Mouse (Mus musculus): ENCODE measurements around the gene Alkbh7. TPM values are rescaled to one million over a fixed set of nuclear protein-coding genes. Genes with fewer than 3 reads are reported as not detected.

The Alkbh7 gene
- polyA plus RNA-seq, 1 experiment from 2014 or later, result 41.3 TPM

GRCm38 (mm10) chr17:57041554-57041953 lies 44.4 kb downstream of the Alkbh7 start, which contains the start of gene Slc25a41:
Gene Slc25a41 (minus strand): TSS chr17:57041654.
- H3K27me3 ChIP-seq (ENCODE audit: control insufficient read depth, insufficient read depth, low read depth, low read length), result peaks cover 2% of the 10 kb centered on the region; the same call in 1 of the 2 replicates
- H3K36me3 ChIP-seq (ENCODE audit: control insufficient read depth, insufficient read depth, low read length), result no peaks in the 10 kb centered on the region
- H3K9ac ChIP-seq (ENCODE audit: low read length), result no peak within 1 kb of the TSS
- H3K4me2 ChIP-seq (ENCODE audit: low read depth, low read length), result no peak within 1 kb of the TSS
- H3K4me3 ChIP-seq (ENCODE audit: low read length), result no peak within 1 kb of the TSS
- H3K9me3 ChIP-seq (ENCODE audit: control insufficient read depth, low read length), result no peaks in the 10 kb centered on the region
- no peaks in the 10 kb centered on the region for H3K4me1 ChIP-seq (replicated peaks; ENCODE audit: control insufficient read depth, insufficient read depth, low read length)
- no peak for ATAC-seq (ENCODE audit: low read depth)
- 68% methylated on average over 8 of the region's 8 CpGs for WGBS
- H3K27ac ChIP-seq (ENCODE audit: low read length), result no peak within 1 kb of the TSS

GRCm38 (mm10) chr17:57047406-57047805 lies 50.3 kb downstream of the Alkbh7 start:
- ATAC-seq (ENCODE audit: low read depth), result peak; percentile 53; the same call in 1 of the 2 replicates
- WGBS, result 28% methylated on average over 5 of the region's 5 CpGs

GRCm38 (mm10) chr17:57048816-57049215 lies 51.7 kb downstream of the Alkbh7 start:
- ATAC-seq (ENCODE audit: low read depth), result no peak
- H3K4me1 ChIP-seq (replicated peaks; ENCODE audit: control insufficient read depth, insufficient read depth, low read length), result no peaks in the 10 kb centered on the region
- H3K4me3 ChIP-seq (ENCODE audit: low read length), result no peak overlapping the region
- no peak overlapping the region for H3K27ac ChIP-seq (ENCODE audit: low read length)
- H3K4me2 ChIP-seq (ENCODE audit: low read depth, low read length), result no peak overlapping the region
- no peaks in the 10 kb centered on the region for H3K27me3 ChIP-seq (ENCODE audit: control insufficient read depth, insufficient read depth, low read depth, low read length)
- no peak overlapping the region for H3K9ac ChIP-seq (ENCODE audit: low read length)
- H3K36me3 ChIP-seq (ENCODE audit: control insufficient read depth, insufficient read depth, low read length), result no peaks in the 10 kb centered on the region
- WGBS, result 82% methylated on average over 3 of the region's 3 CpGs
- H3K9me3 ChIP-seq (ENCODE audit: control insufficient read depth, low read length), result no peaks in the 10 kb centered on the region

More at GRCm38 (mm10) chr17:57047406-57047805, 50.3 kb downstream of the Alkbh7 start:
- H3K9me3 ChIP-seq (ENCODE audit: control insufficient read depth, low read length), result no peaks in the 10 kb centered on the region
- no peaks in the 10 kb centered on the region for H3K36me3 ChIP-seq (ENCODE audit: control insufficient read depth, insufficient read depth, low read length)
- H3K9ac ChIP-seq (ENCODE audit: low read length), result no peak overlapping the region
- no peak overlapping the region for H3K27ac ChIP-seq (ENCODE audit: low read length)
- H3K4me1 ChIP-seq (replicated peaks; ENCODE audit: control insufficient read depth, insufficient read depth, low read length), result no peaks in the 10 kb centered on the region
- H3K27me3 ChIP-seq (ENCODE audit: control insufficient read depth, insufficient read depth, low read depth, low read length), result no peaks in the 10 kb centered on the region
- no peak overlapping the region for H3K4me3 ChIP-seq (ENCODE audit: low read length)
- H3K4me2 ChIP-seq (ENCODE audit: low read depth, low read length), result no peak overlapping the region

Other genes with a start within 250 kb of the Alkbh7 start
- gene Nrtn, start 239.8 kb upstream of the Alkbh7 start, polyA plus RNA-seq (2015; fragmentation: Nextera tagmentation; extraction: Ambion mirVana), result 5.1 and 7.3 TPM in 2 replicates
- 40.8 and 43.6 TPM in 2 replicates for gene Dus3l, start 232.6 kb upstream of the Alkbh7 start, polyA plus RNA-seq (2015; fragmentation: Nextera tagmentation; extraction: Ambion mirVana)
- gene Prr22, start 227.1 kb upstream of the Alkbh7 start, polyA plus RNA-seq (2015; fragmentation: Nextera tagmentation; extraction: Ambion mirVana), result 0.84 and 1.5 TPM in 2 replicates
- gene Rfx2, start 166.3 kb upstream of the Alkbh7 start, polyA plus RNA-seq (2015; fragmentation: Nextera tagmentation; extraction: Ambion mirVana), result 6.7 and 6.9 TPM in 2 replicates
- gene Acsbg2, start 122.9 kb upstream of the Alkbh7 start, polyA plus RNA-seq (2015; fragmentation: Nextera tagmentation; extraction: Ambion mirVana), result not detected in 2 replicates
- 0.43 and 0.53 TPM in 2 replicates for gene 1700061G19Rik, start 121.9 kb upstream of the Alkbh7 start, polyA plus RNA-seq (2015; fragmentation: Nextera tagmentation; extraction: Ambion mirVana)
- gene Mllt1, start 61.9 kb upstream of the Alkbh7 start, polyA plus RNA-seq (2015; fragmentation: Nextera tagmentation; extraction: Ambion mirVana), result 34.8 and 40.6 TPM in 2 replicates
- 0.09 TPM in 1 of 2 replicates, not detected in the other for gene Acer1, start 15.2 kb upstream of the Alkbh7 start, polyA plus RNA-seq (2015; fragmentation: Nextera tagmentation; extraction: Ambion mirVana)
- gene Clpp, start 7.0 kb upstream of the Alkbh7 start, polyA plus RNA-seq (2015; fragmentation: Nextera tagmentation; extraction: Ambion mirVana), result 113 and 124 TPM in 2 replicates
- gene Pspn, start 2.7 kb downstream of the Alkbh7 start, polyA plus RNA-seq (2015; fragmentation: Nextera tagmentation; extraction: Ambion mirVana), result not detected in 2 replicates
- 60.0 and 61.3 TPM in 2 replicates for gene Gtf2f1, start 13.9 kb downstream of the Alkbh7 start, polyA plus RNA-seq (2015; fragmentation: Nextera tagmentation; extraction: Ambion mirVana)
- gene Gm17949, start 14.1 kb downstream of the Alkbh7 start, polyA plus RNA-seq (2015; fragmentation: Nextera tagmentation; extraction: Ambion mirVana), result 0.63 and 1.0 TPM in 2 replicates
- 21.3 and 23.7 TPM in 2 replicates for gene Khsrp, start 34.2 kb downstream of the Alkbh7 start, polyA plus RNA-seq (2015; fragmentation: Nextera tagmentation; extraction: Ambion mirVana)
- not detected in 2 replicates for gene Slc25a41, start 44.3 kb downstream of the Alkbh7 start, polyA plus RNA-seq (2015; fragmentation: Nextera tagmentation; extraction: Ambion mirVana)
- 62.6 and 63.1 TPM in 2 replicates for gene Crb3, start 61.8 kb downstream of the Alkbh7 start, polyA plus RNA-seq (2015; fragmentation: Nextera tagmentation; extraction: Ambion mirVana)
- gene Slc25a23, start 62.5 kb downstream of the Alkbh7 start, polyA plus RNA-seq (2015; fragmentation: Nextera tagmentation; extraction: Ambion mirVana), result 8.1 and 9.6 TPM in 2 replicates
- 5.4 and 5.8 TPM in 2 replicates for gene Dennd1c, start 81.2 kb downstream of the Alkbh7 start, polyA plus RNA-seq (2015; fragmentation: Nextera tagmentation; extraction: Ambion mirVana)
- gene Tubb4a, start 90.4 kb downstream of the Alkbh7 start, polyA plus RNA-seq (2015; fragmentation: Nextera tagmentation; extraction: Ambion mirVana), result 12.3 and 15.0 TPM in 2 replicates
- 7.3 and 8.5 TPM in 2 replicates for gene Tnfsf9, start 108.0 kb downstream of the Alkbh7 start, polyA plus RNA-seq (2015; fragmentation: Nextera tagmentation; extraction: Ambion mirVana)
- gene Cd70, start 152.4 kb downstream of the Alkbh7 start, polyA plus RNA-seq (2015; fragmentation: Nextera tagmentation; extraction: Ambion mirVana), result not detected in 2 replicates
- 0.26 and 0.29 TPM in 2 replicates for gene Tnfsf14, start 196.8 kb downstream of the Alkbh7 start, polyA plus RNA-seq (2015; fragmentation: Nextera tagmentation; extraction: Ambion mirVana)
- gene C3, start 230.8 kb downstream of the Alkbh7 start, polyA plus RNA-seq (2015; fragmentation: Nextera tagmentation; extraction: Ambion mirVana), result 3.2 and 8.4 TPM in 2 replicates

All from lung, embryonic 16.5 days (tissue).